Mouse (Mus musculus) embryonic facial prominence, embryonic 12.5 days (tissue): ENCODE data around the gene Kcnk18. TPM values are rescaled to one million over a fixed set of nuclear protein-coding genes. Genes with fewer than 3 reads are reported as not detected.
A peak's percentile ranks its signal among the peaks of the same experiment; 100 is the strongest.

ENCODE experiments used
- ATAC-seq: fragments of 200-750 bp; cut with Nextera tagmentation; 2 replicates; pipeline ENCODE4 v1.8.0; 2017; ENCODE audit not compliant: insufficient number of reproducible peaks, insufficient read depth, low FRiP score, low TSS enrichment
- H3K27ac ChIP-seq: fragments of 300-500 bp; sonication (generic); 2 replicates; pipeline ENCODE4 v1.5.1; 2016; ENCODE audit warnings: mild to moderate bottlenecking
- H3K27me3 ChIP-seq: fragments of 300-500 bp; sonication (generic); 2 replicates; pipeline ENCODE4 v1.6.1; 2016; ENCODE audit warnings: mild to moderate bottlenecking, moderate library complexity
- H3K36me3 ChIP-seq: fragments of 300-500 bp; sonication (generic); 2 replicates; pipeline ENCODE4 v1.6.1; 2016; ENCODE audit warnings: mild to moderate bottlenecking
- H3K4me1 ChIP-seq: fragments of 300-500 bp; sonication (generic); 2 replicates; pipeline ENCODE4 v1.6.1; 2016
- H3K4me2 ChIP-seq: fragments of 300-500 bp; sonication (generic); replicated peaks from 2 replicates; pipeline ENCODE4 v1.6.1; 2016; ENCODE audit warnings: mild to moderate bottlenecking, moderate library complexity
- H3K4me3 ChIP-seq: fragments of 300-500 bp; sonication (generic); 2 replicates; pipeline ENCODE4 v1.5.1; 2016; ENCODE audit warnings: mild to moderate bottlenecking
- H3K9ac ChIP-seq: fragments of 300-500 bp; sonication (generic); 2 replicates; pipeline ENCODE4 v1.6.1; 2016; ENCODE audit warnings: mild to moderate bottlenecking, moderate library complexity
- H3K9me3 ChIP-seq: fragments of 300-500 bp; sonication (generic); 2 replicates; pipeline ENCODE4 v1.6.1; 2016; ENCODE audit warnings: mild to moderate bottlenecking, moderate library complexity
- WGBS: fragments of 180-500 bp; shearing (Covaris S2); methylation state at CpG from one replicate; pipeline ENCODE4 v1.1.7; 2016; 5-methylcytosine and 5-hydroxymethylcytosine counted together
- polyA plus RNA-seq: library from polyadenylated mRNA; unstranded; fragments of >200 nt; fragmentation: Nextera tagmentation; extraction: Ambion mirVana; gene quantifications from 2 replicates; pipeline ENCODE4 v1.2.1, GENCODE M21; 2016

Kcnk18 gene
- polyA plus RNA-seq, 1 experiment from 2014 or later, result not detected

GRCm38 (mm10) chr19:59192491-59192890 lies 26.5 kb upstream of the Kcnk18 start:
- no peak overlapping the region for H3K4me2 ChIP-seq
- H3K9me3 ChIP-seq, result no peaks in the 10 kb centered on the region
- no peak overlapping the region for H3K27ac ChIP-seq
- ATAC-seq, result no peak
- H3K9ac ChIP-seq, result no peak overlapping the region
- 0 out of 2 replicates have a peak, but pooled peaks cover 4% of the 10 kb centered on the region for H3K4me1 ChIP-seq
- 5% methylated on average over 2 of the region's 2 CpGs for WGBS
- peaks cover 75% of the 10 kb centered on the region for H3K27me3 ChIP-seq
- no peak overlapping the region for H3K4me3 ChIP-seq
- no peaks in the 10 kb centered on the region for H3K36me3 ChIP-seq

DNA sequence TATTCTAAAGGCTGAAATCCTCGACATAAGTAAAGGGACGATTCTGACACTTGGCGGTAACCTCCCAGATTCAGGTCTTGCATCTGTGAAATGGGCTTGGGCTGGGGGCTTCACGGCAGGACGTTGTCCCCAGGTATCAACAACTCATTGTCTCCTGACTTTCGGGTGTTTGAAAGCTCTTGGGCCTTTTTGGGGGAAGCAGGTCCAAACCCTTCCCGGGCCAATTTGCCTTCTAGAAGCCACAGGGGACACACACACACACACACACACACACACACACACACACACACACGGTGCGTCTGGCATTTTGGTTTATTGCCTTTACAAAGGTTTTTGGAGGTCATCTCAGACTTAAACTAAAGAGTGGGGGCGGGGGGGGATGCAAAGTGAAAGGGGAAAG lies 25.6 kb upstream of the Kcnk18 start:
- H3K9ac ChIP-seq, result no peak overlapping the region
- WGBS, result 1% methylated on average over 10 of the region's 10 CpGs
- H3K27me3 ChIP-seq, result peaks cover 78% of the 10 kb centered on the region
- H3K27ac ChIP-seq, result no peak overlapping the region
- no peak for ATAC-seq
- H3K9me3 ChIP-seq, result no peaks in the 10 kb centered on the region
- H3K36me3 ChIP-seq, result no peaks in the 10 kb centered on the region
- peak overlapping the region; percentile 20; the same call in 1 of the 2 replicates for H3K4me3 ChIP-seq
- 0 out of 2 replicates have a peak, but pooled peaks cover 4% of the 10 kb centered on the region for H3K4me1 ChIP-seq
- peak overlapping the region; percentile 27 for H3K4me2 ChIP-seq

GRCm38 (mm10) chr19:59193986-59194820 lies 24.8 kb upstream of the Kcnk18 start:
- Histone ChIP-seq H3K27me3 (peaks cover 70% of the 10 kb centered on the region), H3K4me2 (peak overlapping the region; percentile 27), H3K36me3 (no peaks in the 10 kb centered on the region), H3K9ac (no peak overlapping the region), H3K4me3 (peak overlapping the region; percentile 20), H3K27ac (no peak overlapping the region), H3K4me1 (0 out of 2 replicates have a peak, but pooled peaks cover 4% of the 10 kb centered on the region), H3K9me3 (no peaks in the 10 kb centered on the region)
- no peak for ATAC-seq
- under 1% methylated on average over 50 of the region's 50 CpGs for WGBS

GRCm38 (mm10) chr19:59195181-59195770 lies 23.7 kb upstream of the Kcnk18 start:
- no peak overlapping the region for H3K9ac ChIP-seq
- H3K36me3 ChIP-seq, result no peaks in the 10 kb centered on the region
- 0 out of 2 replicates have a peak, but pooled peaks cover 4% of the 10 kb centered on the region for H3K4me1 ChIP-seq
- H3K27ac ChIP-seq, result no peak overlapping the region
- H3K9me3 ChIP-seq, result no peaks in the 10 kb centered on the region
- peaks cover 64% of the 10 kb centered on the region for H3K27me3 ChIP-seq
- H3K4me2 ChIP-seq, result no peak overlapping the region
- no peak overlapping the region for H3K4me3 ChIP-seq
- no peak for ATAC-seq
- 6% methylated on average over 9 of the region's 9 CpGs for WGBS

DNA sequence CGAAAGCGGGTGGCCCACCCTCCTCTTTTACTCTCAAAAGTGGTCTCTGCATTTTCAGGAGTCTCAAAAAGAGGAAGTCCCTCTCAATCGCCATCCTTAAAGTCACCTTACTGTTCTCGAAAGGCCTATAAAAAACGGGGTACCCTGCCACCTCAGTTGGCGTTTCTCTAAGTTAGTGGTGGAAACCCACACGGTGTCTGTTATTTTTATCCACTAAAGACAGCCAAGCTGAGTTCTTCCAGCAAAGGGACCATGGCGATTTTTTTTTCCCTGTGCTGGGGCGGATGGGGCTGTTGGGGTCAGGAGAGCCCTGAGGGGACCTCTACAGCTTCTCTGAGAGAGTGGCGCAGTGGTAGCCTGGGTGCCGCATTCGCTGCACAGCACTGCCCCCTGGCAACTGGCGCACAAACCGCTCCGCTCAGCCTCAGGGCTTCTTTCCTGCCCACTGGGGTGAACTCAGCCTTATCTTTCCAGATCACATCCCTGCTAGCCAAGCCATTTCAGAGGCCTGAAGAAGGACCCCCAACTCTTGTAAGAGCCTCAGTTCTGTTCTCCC lies 22.8 kb upstream of the Kcnk18 start:
- Histone ChIP-seq H3K4me3 (no peak overlapping the region), H3K9ac (no peak overlapping the region), H3K27ac (no peak overlapping the region), H3K4me2 (no peak overlapping the region), H3K9me3 (0 out of 2 replicates have a peak, but pooled peaks cover 2% of the 10 kb centered on the region), H3K36me3 (no peaks in the 10 kb centered on the region), H3K4me1 (0 out of 2 replicates have a peak, but pooled peaks cover 4% of the 10 kb centered on the region), H3K27me3 (peaks cover 58% of the 10 kb centered on the region)
- 0 out of 2 replicates have a peak, but pooled peaks have one; percentile 67 for ATAC-seq
- WGBS, result 2% methylated on average over 15 of the region's 15 CpGs

DNA sequence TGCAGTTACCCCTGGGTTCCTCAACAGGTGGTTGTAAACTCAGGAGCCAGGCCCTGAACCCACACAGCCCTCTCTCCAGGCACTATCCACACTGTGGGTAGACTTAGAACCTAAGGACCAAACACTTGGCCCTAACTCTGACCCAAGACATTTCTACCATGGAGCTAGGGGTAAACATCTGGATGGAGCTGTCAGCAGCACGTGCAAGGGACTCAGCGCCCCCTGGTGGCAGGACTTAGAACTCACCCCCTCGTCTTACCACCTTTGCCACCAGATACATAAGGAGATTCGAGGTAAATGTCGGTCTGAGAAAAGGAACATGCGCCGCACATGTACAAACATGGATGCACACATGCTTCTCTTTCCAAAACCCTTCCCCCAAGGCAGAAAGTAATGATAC lies 20.9 kb upstream of the Kcnk18 start:
- Histone ChIP-seq H3K4me1 (0 out of 2 replicates have a peak, but pooled peaks cover 4% of the 10 kb centered on the region), H3K27me3 (peaks cover 46% of the 10 kb centered on the region), H3K4me2 (no peak overlapping the region), H3K9me3 (0 out of 2 replicates have a peak, but pooled peaks cover 4% of the 10 kb centered on the region), H3K4me3 (no peak overlapping the region), H3K27ac (no peak overlapping the region), H3K36me3 (no peaks in the 10 kb centered on the region), H3K9ac (no peak overlapping the region)
- 40% methylated on average over 7 of the region's 7 CpGs for WGBS
- no peak for ATAC-seq

DNA sequence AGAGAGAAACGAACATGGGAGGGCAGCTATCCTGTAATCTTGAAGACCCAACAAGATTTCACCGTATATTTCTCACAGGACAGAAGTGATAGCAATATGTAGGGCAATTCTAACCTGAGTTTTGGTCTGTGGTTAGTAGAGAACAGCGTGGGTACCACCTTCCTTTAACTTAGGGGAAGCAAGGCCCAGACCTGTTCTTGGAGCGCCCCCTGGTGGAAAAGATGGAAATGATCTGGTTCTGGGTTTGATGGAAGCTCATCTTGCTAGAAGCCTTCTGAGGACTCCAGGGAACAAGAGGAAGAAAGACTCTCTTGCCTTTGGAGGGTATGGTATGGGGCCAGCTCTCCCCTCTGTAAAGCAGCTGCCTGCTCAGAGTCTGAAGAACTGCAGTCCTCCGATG lies 10.5 kb upstream of the Kcnk18 start:
- Histone ChIP-seq H3K4me1 (no peaks in the 10 kb centered on the region), H3K27me3 (0 out of 2 replicates have a peak, but pooled peaks cover 4% of the 10 kb centered on the region), H3K36me3 (no peaks in the 10 kb centered on the region), H3K27ac (no peak overlapping the region), H3K4me3 (no peak overlapping the region), H3K9me3 (no peaks in the 10 kb centered on the region), H3K4me2 (no peak overlapping the region), H3K9ac (no peak overlapping the region)
- no peak for ATAC-seq
- 30% methylated on average over 5 of the region's 5 CpGs for WGBS

- Histone ChIP-seq H3K9ac (no peak overlapping the region), H3K4me2 (no peak overlapping the region), H3K36me3 (no peaks in the 10 kb centered on the region), H3K27me3 (0 out of 2 replicates have a peak, but pooled peaks cover 4% of the 10 kb centered on the region), H3K4me3 (no peak overlapping the region), H3K9me3 (no peaks in the 10 kb centered on the region), H3K27ac (no peak overlapping the region), H3K4me1 (no peaks in the 10 kb centered on the region)
- WGBS, result 48% methylated on average over 2 of the region's 2 CpGs
- ATAC-seq, result no peak
These were observed 10.0 kb upstream of the Kcnk18 start for GRCm38 (mm10) chr19:59208986-59209385.

DNA sequence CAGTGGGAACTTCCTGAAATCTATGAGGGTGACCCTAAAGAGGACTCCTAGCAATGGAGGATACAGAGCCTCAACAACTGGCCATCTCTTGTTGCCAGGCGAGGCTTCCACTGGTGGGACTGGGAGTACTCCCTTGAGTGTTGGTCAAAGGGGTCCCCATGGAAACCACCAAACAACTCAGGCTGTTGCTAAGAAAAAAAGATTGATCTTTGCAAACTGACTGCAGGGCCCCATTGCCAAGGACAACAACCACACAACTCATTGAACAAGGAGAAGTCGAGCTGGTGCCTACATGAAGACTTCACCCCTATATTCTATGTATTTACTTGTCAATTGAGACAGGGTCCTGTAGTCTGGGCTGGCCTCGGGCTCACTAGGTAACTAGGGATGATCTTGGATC lies 2.1 kb upstream of the Kcnk18 start:
- Histone ChIP-seq H3K27ac (no peak overlapping the region), H3K9me3 (no peaks in the 10 kb centered on the region), H3K27me3 (no peaks in the 10 kb centered on the region), H3K4me3 (no peak overlapping the region), H3K4me2 (no peak overlapping the region), H3K4me1 (no peaks in the 10 kb centered on the region), H3K36me3 (no peaks in the 10 kb centered on the region), H3K9ac (no peak overlapping the region)
- WGBS, result 82% methylated on average over 3 of the region's 3 CpGs
- no peak for ATAC-seq

DNA sequence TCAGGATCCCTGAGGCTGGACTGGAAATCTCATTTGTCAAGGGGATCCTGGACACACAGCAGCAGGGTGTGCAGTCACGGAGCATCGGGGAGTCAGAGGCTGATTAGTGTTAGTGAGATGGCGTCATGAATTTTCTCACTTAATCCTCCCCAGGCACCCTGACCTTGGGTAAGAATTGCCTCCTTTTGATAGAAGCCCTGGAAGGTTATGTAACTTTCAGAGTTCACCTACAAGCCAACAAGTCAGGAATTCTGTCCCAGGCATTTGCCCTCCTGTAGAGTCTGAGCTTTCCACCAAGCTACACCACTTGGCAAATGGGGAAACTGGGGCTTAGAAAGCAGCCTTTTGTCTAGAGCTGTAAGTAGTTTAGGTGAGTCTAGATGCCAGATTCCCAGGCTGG lies 2.1 kb downstream of the Kcnk18 start:
- no peaks in the 10 kb centered on the region for H3K27me3 ChIP-seq
- H3K4me2 ChIP-seq, result no peak overlapping the region
- H3K9ac ChIP-seq, result no peak overlapping the region
- 69% methylated on average over 3 of the region's 3 CpGs for WGBS
- no peaks in the 10 kb centered on the region for H3K4me1 ChIP-seq
- no peak overlapping the region for H3K4me3 ChIP-seq
- no peak overlapping the region for H3K27ac ChIP-seq
- H3K9me3 ChIP-seq, result no peaks in the 10 kb centered on the region
- ATAC-seq, result no peak
- H3K36me3 ChIP-seq, result no peaks in the 10 kb centered on the region

- H3K27ac ChIP-seq, result no peak overlapping the region
- no peaks in the 10 kb centered on the region for H3K36me3 ChIP-seq
- no peaks in the 10 kb centered on the region for H3K9me3 ChIP-seq
- no peak overlapping the region for H3K4me3 ChIP-seq
- no peaks in the 10 kb centered on the region for H3K4me1 ChIP-seq
- no peaks in the 10 kb centered on the region for H3K27me3 ChIP-seq
- WGBS, result 64% methylated on average over 3 of the region's 3 CpGs
- H3K4me2 ChIP-seq, result no peak overlapping the region
- no peak for ATAC-seq
- no peak overlapping the region for H3K9ac ChIP-seq
These were observed 9.4 kb downstream of the Kcnk18 start for GRCm38 (mm10) chr19:59228376-59228775.
